Mouse (Mus musculus): ENCODE measurements around the gene Ankrd27. TPM values are rescaled to one million over a fixed set of nuclear protein-coding genes. Genes with fewer than 3 reads are reported as not detected.

The Ankrd27 gene
- polyA plus RNA-seq, 1 experiment from 2014 or later = 18.7 TPM

GRCm38 (mm10) chr7:35609245-35609644, 23.2 kb downstream of the Ankrd27 start:
- 97% methylated on average over 10 of the region's 10 CpGs for WGBS
- H3K9ac ChIP-seq = no peak overlapping the region
- H3K4me1 ChIP-seq (replicated peaks; ENCODE audit: control insufficient read depth, insufficient read depth, low read length) = no peaks in the 10 kb centered on the region
- H3K4me3 ChIP-seq (replicated peaks; ENCODE audit: low read length) = no peak overlapping the region
- H3K27ac ChIP-seq = no peak overlapping the region
- no peak overlapping the region for H3K4me2 ChIP-seq (replicated peaks)
- H3K9me3 ChIP-seq (ENCODE audit: control insufficient read depth, low read length) = no peaks in the 10 kb centered on the region
- no peak for ATAC-seq (ENCODE audit: low FRiP score)
- no peaks in the 10 kb centered on the region for H3K27me3 ChIP-seq (ENCODE audit: control insufficient read depth, insufficient read depth, low read length)
- H3K36me3 ChIP-seq (replicated peaks; ENCODE audit: control insufficient read depth, insufficient read depth) = peaks cover 68% of the 10 kb centered on the region
- DNase-seq (ENCODE audit: low spot score) = no peak

DNA sequence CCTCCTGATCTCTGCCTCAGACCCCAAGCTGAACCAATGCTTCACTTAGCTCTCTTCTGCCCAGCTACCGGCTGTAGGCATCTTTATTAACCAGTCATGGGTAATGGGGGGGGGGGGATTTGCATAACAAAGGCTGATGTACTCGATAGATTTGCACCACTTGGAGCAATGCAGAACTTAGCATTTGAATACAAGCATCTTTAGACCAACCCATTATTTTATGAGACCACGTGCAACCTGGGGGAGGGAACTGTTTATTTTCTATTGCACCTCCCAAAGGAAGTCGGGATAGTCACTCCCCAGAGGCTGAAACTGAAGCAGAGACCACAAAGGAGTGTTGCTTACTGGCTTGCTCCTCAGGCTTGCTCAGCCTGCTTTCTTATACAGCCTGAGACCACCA, 31.5 kb downstream of the Ankrd27 start:
- Histone ChIP-seq H3K4me2 (replicated peaks) (no peak overlapping the region), H3K27ac (no peak overlapping the region), H3K27me3 (ENCODE audit: control insufficient read depth, insufficient read depth, low read length) (no peaks in the 10 kb centered on the region), H3K9me3 (ENCODE audit: control insufficient read depth, low read length) (0 out of 2 replicates have a peak, but pooled peaks cover 9% of the 10 kb centered on the region), H3K4me1 (replicated peaks; ENCODE audit: control insufficient read depth, insufficient read depth, low read length) (no peaks in the 10 kb centered on the region), H3K9ac (no peak overlapping the region), H3K4me3 (replicated peaks; ENCODE audit: low read length) (no peak overlapping the region), H3K36me3 (replicated peaks; ENCODE audit: control insufficient read depth, insufficient read depth) (peaks cover 74% of the 10 kb centered on the region)
- no peak for DNase-seq (ENCODE audit: low spot score)
- ATAC-seq (ENCODE audit: low FRiP score) = no peak
- 36% methylated on average over 4 of the region's 4 CpGs for WGBS

DNA sequence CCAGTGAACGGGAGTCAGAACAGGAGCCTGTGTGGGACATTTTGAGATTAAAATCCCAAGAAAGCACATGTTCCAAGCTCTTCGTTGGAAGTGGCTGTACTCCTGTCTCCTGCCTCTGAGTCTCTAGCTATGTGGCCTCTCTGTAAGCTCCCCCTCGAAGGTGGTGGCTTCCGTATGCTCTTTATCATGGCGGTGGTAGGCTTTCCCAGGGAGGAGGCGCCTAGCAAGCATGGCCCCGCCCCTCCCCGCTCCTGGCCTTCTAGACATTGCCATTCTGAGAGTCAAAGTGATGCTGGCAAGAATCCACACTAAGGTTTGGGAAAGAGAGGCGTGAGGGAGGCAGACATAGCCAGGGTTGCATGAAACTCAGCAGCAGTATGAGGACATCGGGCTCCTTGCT, 36.6 kb downstream of the Ankrd27 start:
- Histone ChIP-seq H3K27me3 (ENCODE audit: control insufficient read depth, insufficient read depth, low read length) (no peaks in the 10 kb centered on the region), H3K36me3 (replicated peaks; ENCODE audit: control insufficient read depth, insufficient read depth) (peaks cover 72% of the 10 kb centered on the region), H3K4me1 (replicated peaks; ENCODE audit: control insufficient read depth, insufficient read depth, low read length) (no peaks in the 10 kb centered on the region), H3K9me3 (ENCODE audit: control insufficient read depth, low read length) (no peaks in the 10 kb centered on the region), H3K27ac (no peak overlapping the region), H3K4me3 (replicated peaks; ENCODE audit: low read length) (no peak overlapping the region), H3K9ac (no peak overlapping the region), H3K4me2 (replicated peaks) (no peak overlapping the region)
- whole genome bisulfite sequencing = 93% methylated on average over 10 of the region's 10 CpGs
- ATAC-seq (ENCODE audit: low FRiP score) (no peak), DNase-seq (ENCODE audit: low spot score) (no peak)

- Histone ChIP-seq H3K27ac (no peak overlapping the region), H3K27me3 (ENCODE audit: control insufficient read depth, insufficient read depth, low read length) (no peaks in the 10 kb centered on the region), H3K9me3 (ENCODE audit: control insufficient read depth, low read length) (no peaks in the 10 kb centered on the region), H3K4me1 (replicated peaks; ENCODE audit: control insufficient read depth, insufficient read depth, low read length) (no peaks in the 10 kb centered on the region), H3K9ac (no peak overlapping the region), H3K36me3 (replicated peaks; ENCODE audit: control insufficient read depth, insufficient read depth) (peaks cover 75% of the 10 kb centered on the region), H3K4me2 (replicated peaks) (no peak overlapping the region), H3K4me3 (replicated peaks; ENCODE audit: low read length) (no peak overlapping the region)
- ATAC-seq (ENCODE audit: low FRiP score) (no peak), DNase-seq (ENCODE audit: low spot score) (no peak)
- WGBS = 97% methylated on average over 5 of the region's 5 CpGs
Measured at GRCm38 (mm10) chr7:35626038-35626437, 40.0 kb downstream of the Ankrd27 start.

DNA sequence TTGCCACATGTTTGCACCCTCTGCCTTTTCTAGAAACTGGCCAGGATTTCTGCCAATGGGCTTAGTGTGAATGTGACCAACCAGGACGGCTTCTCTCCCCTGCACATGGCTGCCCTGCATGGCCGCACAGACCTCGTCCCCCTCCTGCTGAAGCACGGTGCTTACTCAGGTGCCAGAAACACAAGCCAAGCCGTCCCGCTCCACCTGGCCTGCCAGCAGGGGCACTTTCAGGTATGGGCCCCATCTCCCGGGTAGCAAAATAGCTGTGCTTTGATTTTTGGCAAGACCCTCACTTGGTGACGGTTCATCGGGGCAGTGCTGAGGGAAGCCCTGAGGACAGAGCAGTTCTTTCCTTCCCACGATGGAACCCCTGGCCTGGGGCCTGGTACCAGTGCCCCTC, 41.3 kb downstream of the Ankrd27 start:
- no peak overlapping the region for H3K27ac ChIP-seq
- H3K9me3 ChIP-seq (ENCODE audit: control insufficient read depth, low read length) = no peaks in the 10 kb centered on the region
- no peaks in the 10 kb centered on the region for H3K4me1 ChIP-seq (replicated peaks; ENCODE audit: control insufficient read depth, insufficient read depth, low read length)
- no peaks in the 10 kb centered on the region for H3K27me3 ChIP-seq (ENCODE audit: control insufficient read depth, insufficient read depth, low read length)
- ATAC-seq (ENCODE audit: low FRiP score) (no peak), DNase-seq (ENCODE audit: low spot score) (no peak)
- 93% methylated on average over 10 of the region's 10 CpGs for WGBS
- H3K36me3 ChIP-seq (replicated peaks; ENCODE audit: control insufficient read depth, insufficient read depth) = peaks cover 71% of the 10 kb centered on the region
- no peak overlapping the region for H3K4me3 ChIP-seq (replicated peaks; ENCODE audit: low read length)
- no peak overlapping the region for H3K9ac ChIP-seq
- H3K4me2 ChIP-seq (replicated peaks) = no peak overlapping the region

DNA sequence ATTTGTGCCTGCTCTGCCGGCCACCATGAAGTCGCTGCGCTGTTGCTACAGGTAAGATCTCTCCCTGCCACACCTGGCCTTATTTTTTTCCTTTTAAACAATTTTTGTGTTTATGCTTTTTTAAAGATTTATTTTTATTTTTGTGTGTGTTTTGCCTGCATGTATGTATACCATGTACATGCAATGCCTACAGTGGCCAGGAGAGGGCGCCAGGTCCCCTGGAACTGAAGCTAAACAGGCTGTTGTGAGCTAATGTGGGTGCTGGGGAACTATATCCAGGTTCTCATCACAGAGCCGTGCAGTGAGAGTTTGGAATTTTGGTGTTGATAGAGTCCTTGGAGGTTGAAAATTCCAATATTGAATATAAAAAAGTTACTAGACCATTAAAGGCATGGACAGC, 42.5 kb downstream of the Ankrd27 start:
- Histone ChIP-seq H3K27ac (no peak overlapping the region), H3K36me3 (replicated peaks; ENCODE audit: control insufficient read depth, insufficient read depth) (peaks cover 77% of the 10 kb centered on the region), H3K4me2 (replicated peaks) (no peak overlapping the region), H3K4me1 (replicated peaks; ENCODE audit: control insufficient read depth, insufficient read depth, low read length) (no peaks in the 10 kb centered on the region), H3K9me3 (ENCODE audit: control insufficient read depth, low read length) (no peaks in the 10 kb centered on the region), H3K9ac (no peak overlapping the region), H3K4me3 (replicated peaks; ENCODE audit: low read length) (no peak overlapping the region), H3K27me3 (ENCODE audit: control insufficient read depth, insufficient read depth, low read length) (no peaks in the 10 kb centered on the region)
- ATAC-seq (ENCODE audit: low FRiP score) = no peak
- 77% methylated on average over 5 of the region's 5 CpGs for WGBS
- DNase-seq (ENCODE audit: low spot score) = no peak

DNA sequence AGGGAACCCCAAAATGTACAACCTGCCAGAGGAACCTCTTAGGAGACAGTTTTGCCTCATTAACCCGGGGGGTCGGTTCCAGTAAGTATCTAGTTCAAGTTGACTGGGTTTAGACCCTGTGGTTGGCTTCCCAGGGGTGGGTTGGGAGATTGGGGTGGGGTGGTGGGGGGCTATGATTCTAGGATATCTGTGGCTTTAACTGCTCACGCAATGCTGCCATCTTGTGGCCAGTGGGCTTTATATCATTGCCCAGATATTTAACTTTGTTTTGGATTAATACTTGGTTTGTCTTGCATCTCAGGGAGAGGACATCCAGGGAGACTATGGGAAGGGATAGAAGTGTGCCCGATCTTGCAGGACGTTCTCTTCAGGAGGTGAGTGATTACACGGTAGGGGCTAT, 50.2 kb downstream of the Ankrd27 start:
- H3K27ac ChIP-seq = no peak overlapping the region
- no peak overlapping the region for H3K9ac ChIP-seq
- DNase-seq (ENCODE audit: low spot score) (peak; percentile 71), ATAC-seq (ENCODE audit: low FRiP score) (no peak)
- no peaks in the 10 kb centered on the region for H3K27me3 ChIP-seq (ENCODE audit: control insufficient read depth, insufficient read depth, low read length)
- H3K4me3 ChIP-seq (replicated peaks; ENCODE audit: low read length) = no peak overlapping the region
- WGBS = 72% methylated on average over 6 of the region's 6 CpGs
- H3K4me1 ChIP-seq (replicated peaks; ENCODE audit: control insufficient read depth, insufficient read depth, low read length) = no peaks in the 10 kb centered on the region
- peaks cover 69% of the 10 kb centered on the region for H3K36me3 ChIP-seq (replicated peaks; ENCODE audit: control insufficient read depth, insufficient read depth)
- no peaks in the 10 kb centered on the region for H3K9me3 ChIP-seq (ENCODE audit: control insufficient read depth, low read length)
- no peak overlapping the region for H3K4me2 ChIP-seq (replicated peaks)

GRCm38 (mm10) chr7:35636874-35637273, 50.8 kb downstream of the Ankrd27 start:
- ATAC-seq (ENCODE audit: low FRiP score) (no peak), DNase-seq (ENCODE audit: low spot score) (no peak)
- no peaks in the 10 kb centered on the region for H3K9me3 ChIP-seq (ENCODE audit: control insufficient read depth, low read length)
- no peak overlapping the region for H3K27ac ChIP-seq
- 94% methylated on average over 9 of the region's 9 CpGs for WGBS
- H3K27me3 ChIP-seq (ENCODE audit: control insufficient read depth, insufficient read depth, low read length) = no peaks in the 10 kb centered on the region
- no peak overlapping the region for H3K4me2 ChIP-seq (replicated peaks)
- H3K9ac ChIP-seq = no peak overlapping the region
- H3K36me3 ChIP-seq (replicated peaks; ENCODE audit: control insufficient read depth, insufficient read depth) = peaks cover 71% of the 10 kb centered on the region
- H3K4me1 ChIP-seq (replicated peaks; ENCODE audit: control insufficient read depth, insufficient read depth, low read length) = no peaks in the 10 kb centered on the region
- H3K4me3 ChIP-seq (replicated peaks; ENCODE audit: low read length) = no peak overlapping the region

DNA sequence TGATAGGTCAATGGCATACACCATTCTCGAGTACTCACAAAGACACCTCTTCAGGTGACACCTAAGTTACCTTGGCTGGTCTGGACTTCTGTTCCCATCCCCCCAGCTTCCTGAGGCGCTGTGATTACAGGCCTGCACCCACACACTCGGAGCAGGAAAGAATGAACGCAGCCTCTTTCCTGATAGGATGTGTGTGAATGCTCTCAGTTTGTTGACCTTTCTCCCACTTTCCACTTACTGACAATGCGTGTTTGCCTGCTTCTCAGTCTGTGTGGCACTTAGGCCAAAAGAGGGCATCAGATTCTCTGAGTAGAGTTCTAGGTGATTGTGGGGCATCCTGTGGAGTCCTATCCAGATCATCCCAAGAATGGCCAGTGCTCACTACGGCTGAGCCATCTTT, 54.0 kb downstream of the Ankrd27 start:
- Histone ChIP-seq H3K9ac (no peak overlapping the region), H3K9me3 (ENCODE audit: control insufficient read depth, low read length) (no peaks in the 10 kb centered on the region), H3K4me1 (replicated peaks; ENCODE audit: control insufficient read depth, insufficient read depth, low read length) (no peaks in the 10 kb centered on the region), H3K27me3 (ENCODE audit: control insufficient read depth, insufficient read depth, low read length) (no peaks in the 10 kb centered on the region), H3K4me3 (replicated peaks; ENCODE audit: low read length) (no peak overlapping the region), H3K36me3 (replicated peaks; ENCODE audit: control insufficient read depth, insufficient read depth) (peaks cover 81% of the 10 kb centered on the region), H3K4me2 (replicated peaks) (no peak overlapping the region), H3K27ac (no peak overlapping the region)
- ATAC-seq (ENCODE audit: low FRiP score) = no peak
- 81% methylated on average over 6 of the region's 6 CpGs for WGBS
- DNase-seq (ENCODE audit: low spot score) = no peak

DNA sequence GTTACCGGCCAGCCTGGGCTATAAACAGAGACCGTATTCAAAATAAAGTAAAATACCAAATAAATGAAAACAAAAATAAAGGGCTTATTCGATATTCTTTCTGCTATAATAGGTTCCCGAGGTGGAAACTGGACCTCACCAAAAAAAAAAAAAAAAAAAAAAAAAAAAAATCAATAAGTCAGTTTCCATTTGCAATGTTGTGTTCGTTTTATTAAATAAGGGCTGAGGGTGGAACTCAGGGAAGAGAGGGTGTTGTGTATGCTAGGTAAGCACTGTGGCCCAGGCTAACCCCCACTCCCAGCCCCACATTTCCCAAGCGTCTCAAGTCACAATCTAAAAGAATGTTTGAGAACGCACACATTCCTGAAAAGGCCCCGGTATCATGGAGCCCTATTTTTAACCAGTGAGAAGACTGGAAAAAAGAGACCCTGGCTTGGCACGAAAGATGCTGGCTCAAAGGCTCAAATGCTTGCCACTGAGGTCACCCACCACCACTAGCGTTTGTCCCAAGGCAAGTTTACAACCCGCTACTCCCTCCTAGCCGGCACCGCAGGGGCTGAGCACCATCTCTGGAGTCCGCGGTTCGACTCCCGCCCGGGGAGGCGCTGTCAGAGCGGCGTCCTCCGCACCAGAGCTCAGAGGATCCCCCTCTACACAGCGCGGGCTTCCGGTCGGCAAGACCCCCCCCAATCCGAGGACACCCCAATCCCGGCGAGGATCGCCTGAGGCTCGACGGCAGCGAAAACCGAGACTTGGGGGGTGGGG, 60.5 kb downstream of the Ankrd27 start:
- WGBS = 11% methylated on average over 34 of the region's 34 CpGs
- H3K4me2 ChIP-seq (replicated peaks) = peak overlapping the region; percentile 79
- peak; percentile 43 for DNase-seq (ENCODE audit: low spot score)
- H3K27ac ChIP-seq = peak overlapping the region; percentile 87
- no peaks in the 10 kb centered on the region for H3K27me3 ChIP-seq (ENCODE audit: control insufficient read depth, insufficient read depth, low read length)
- no peaks in the 10 kb centered on the region for H3K9me3 ChIP-seq (ENCODE audit: control insufficient read depth, low read length)
- peaks cover 36% of the 10 kb centered on the region for H3K36me3 ChIP-seq (replicated peaks; ENCODE audit: control insufficient read depth, insufficient read depth)
- peak overlapping the region; percentile 90 for H3K9ac ChIP-seq
- H3K4me3 ChIP-seq (replicated peaks; ENCODE audit: low read length) = peak overlapping the region; percentile 97
- peak; percentile 34 for ATAC-seq (ENCODE audit: low FRiP score)
- H3K4me1 ChIP-seq (replicated peaks; ENCODE audit: control insufficient read depth, insufficient read depth, low read length) = no peaks in the 10 kb centered on the region

All from hindbrain, embryonic 14.5 days (tissue).